Mouse (Mus musculus): ENCODE measurements around the gene Lars2. TPM values are rescaled to one million over a fixed set of nuclear protein-coding genes. Genes with fewer than 3 reads are reported as not detected.
"Not testable (repeated sequence)": the region's sequence is repeated elsewhere in the genome, so short reads cannot be mapped to it uniquely, and the experiment has no call there.

The Lars2 gene
- polyA plus RNA-seq, 2 experiments from 2014 or later, result 631 to 1,180 TPM

- no peak for ATAC-seq
These were observed 28.1 kb downstream of the Lars2 start for GRCm38 (mm10) chr9:123394856-123395255.

- ATAC-seq, result no peak
These were observed 31.0 kb downstream of the Lars2 start for GRCm38 (mm10) chr9:123397701-123398100.

DNA sequence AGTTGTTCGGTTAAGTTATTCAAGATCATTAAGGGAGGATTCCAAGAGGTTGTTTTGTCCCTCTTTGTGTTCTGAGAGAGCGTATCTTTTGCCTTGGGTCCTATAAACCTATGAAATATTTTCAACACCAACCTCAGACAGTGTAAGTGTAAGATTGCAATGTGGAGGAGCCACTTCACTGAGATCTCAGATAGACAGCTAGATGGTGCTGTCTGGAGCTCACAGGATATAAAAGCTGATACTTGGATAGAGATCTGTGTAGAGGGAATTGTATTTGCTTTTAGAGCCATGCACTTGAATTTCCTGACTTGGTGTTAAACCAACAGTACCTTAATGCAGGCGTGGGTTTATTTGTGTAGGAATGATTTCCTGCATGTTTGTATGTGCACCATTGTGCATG is 35.5 kb downstream of the Lars2 start:
- ATAC-seq, result no peak

DNA sequence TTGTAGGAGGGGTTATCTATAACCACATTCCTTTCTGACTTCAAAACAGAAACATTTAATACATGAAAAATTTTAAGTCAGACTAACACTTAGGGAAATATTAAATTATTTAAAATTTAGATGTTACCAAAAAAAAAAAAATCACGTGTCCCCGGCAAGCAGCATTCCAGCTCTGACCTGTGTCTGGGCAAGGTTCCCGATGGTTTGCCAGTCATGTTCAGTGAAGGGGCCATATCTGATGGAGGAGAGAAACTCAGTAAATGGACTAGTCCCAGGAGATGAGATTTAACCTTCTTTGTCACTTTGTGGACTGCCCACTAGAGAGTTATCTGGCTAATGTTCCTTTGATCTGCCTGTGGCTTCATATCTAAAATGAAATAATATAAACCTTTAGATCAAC is 36.3 kb downstream of the Lars2 start:
- no peak for ATAC-seq

DNA sequence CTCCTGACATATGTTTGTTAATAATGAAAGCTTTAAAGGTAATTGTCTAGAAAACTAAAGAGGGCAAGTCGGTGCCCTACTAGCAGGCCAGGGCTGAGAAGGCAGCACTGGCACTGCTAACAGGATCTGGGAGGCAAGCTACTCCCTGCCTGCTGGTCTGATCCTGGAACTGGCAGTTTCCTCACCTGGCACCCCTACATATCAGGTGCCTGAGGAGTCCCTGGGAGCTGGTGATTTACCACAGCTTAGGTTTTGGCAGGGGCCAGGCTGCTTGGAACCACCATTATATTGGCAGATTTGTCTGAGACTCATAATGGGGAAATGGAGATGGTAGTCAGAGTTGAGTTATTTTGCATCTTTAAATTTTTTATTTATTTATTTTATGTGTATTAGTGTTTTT is 38.5 kb downstream of the Lars2 start:
- ATAC-seq, result no peak

- no peak for ATAC-seq
These were observed 42.0 kb downstream of the Lars2 start for GRCm38 (mm10) chr9:123408771-123409170.

GRCm38 (mm10) chr9:123429863-123430262 is 63.1 kb downstream of the Lars2 start:
- ATAC-seq, result no peak

- ATAC-seq, result no peak
These were observed 64.2 kb downstream of the Lars2 start for GRCm38 (mm10) chr9:123430973-123431372.

DNA sequence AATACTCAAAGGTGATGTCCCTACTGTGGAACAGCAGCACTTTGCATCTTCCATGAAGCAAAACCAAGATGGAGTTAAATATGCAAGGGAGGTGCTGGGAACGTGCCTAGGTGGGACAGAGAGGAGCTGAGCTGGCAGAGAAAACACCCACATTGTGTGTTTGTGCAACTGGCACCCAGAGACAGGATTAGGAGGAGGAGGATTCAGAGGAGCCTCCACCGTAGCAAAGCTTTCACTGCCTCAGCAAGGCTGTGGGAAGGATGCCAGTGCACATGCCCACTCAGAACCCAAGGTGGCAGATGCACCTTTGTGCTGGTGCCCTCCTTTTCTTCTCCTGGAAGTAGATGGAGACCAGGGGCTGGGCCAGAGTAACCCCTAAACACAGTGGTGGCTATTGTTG is 71.5 kb downstream of the Lars2 start:
- no peak for ATAC-seq

- ATAC-seq, result no peak
These were observed 73.7 kb downstream of the Lars2 start for GRCm38 (mm10) chr9:123440230-123441058.

GRCm38 (mm10) chr9:123447101-123447500 is 80.4 kb downstream of the Lars2 start:
- not testable (repeated sequence) for ATAC-seq

GRCm38 (mm10) chr9:123448594-123448993 is 81.9 kb downstream of the Lars2 start:
- ATAC-seq, result no peak

- peak; percentile 63 for ATAC-seq
These were observed 83.4 kb downstream of the Lars2 start for GRCm38 (mm10) chr9:123450174-123450573.

- ATAC-seq, result no peak
These were observed 85.0 kb downstream of the Lars2 start for GRCm38 (mm10) chr9:123451772-123452171.

DNA sequence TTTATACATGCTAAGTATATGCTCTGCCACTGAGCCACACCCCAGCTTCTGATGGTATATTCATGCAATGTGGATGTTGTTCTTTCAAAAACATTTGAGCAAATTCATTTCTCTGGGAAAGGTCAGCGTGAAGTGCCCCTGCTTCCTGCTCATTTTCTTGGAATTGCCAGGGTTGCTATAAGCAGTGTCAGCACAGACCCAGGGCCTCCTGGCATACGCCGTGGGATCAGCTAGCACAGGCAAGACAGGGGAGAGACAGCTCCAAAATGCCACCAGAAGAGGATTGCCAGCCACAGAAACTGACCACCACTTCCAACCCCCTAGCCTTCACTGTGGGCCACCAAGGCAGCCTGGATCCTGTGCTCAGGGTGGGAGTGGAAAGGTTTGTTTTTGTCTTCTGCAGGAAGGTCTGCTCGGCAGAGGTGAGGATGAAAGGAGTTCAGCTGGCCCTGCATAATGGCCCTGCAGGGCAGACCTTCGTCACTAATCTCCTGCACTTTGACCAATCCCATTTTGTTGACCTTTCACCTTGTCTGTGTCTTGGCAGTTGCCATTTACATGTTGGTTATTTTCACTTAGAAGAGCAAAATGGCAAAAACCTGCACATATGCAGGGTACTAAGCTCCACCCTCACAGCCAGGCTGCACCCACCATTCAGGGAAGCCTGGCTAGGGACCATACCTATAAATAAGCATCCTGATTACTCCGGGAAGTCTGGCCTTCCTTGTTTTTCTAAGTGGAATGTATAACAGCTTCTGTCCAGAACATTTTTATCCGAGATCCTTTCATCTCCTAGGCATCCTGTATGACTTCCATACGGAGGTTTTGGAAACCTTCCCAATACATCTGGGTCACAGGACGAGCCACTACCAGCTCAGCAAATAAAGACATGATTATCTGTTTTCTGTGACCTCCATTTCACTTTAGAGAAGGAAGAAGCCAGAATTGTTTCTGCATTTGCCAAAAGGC is 90.2 kb downstream of the Lars2 start:
- ATAC-seq, result no peak

- ATAC-seq, result no peak
These were observed 90.9 kb downstream of the Lars2 start for GRCm38 (mm10) chr9:123457603-123458002.

GRCm38 (mm10) chr9:123467141-123467620 is 100.5 kb downstream of the Lars2 start:
- ATAC-seq, result no peak

DNA sequence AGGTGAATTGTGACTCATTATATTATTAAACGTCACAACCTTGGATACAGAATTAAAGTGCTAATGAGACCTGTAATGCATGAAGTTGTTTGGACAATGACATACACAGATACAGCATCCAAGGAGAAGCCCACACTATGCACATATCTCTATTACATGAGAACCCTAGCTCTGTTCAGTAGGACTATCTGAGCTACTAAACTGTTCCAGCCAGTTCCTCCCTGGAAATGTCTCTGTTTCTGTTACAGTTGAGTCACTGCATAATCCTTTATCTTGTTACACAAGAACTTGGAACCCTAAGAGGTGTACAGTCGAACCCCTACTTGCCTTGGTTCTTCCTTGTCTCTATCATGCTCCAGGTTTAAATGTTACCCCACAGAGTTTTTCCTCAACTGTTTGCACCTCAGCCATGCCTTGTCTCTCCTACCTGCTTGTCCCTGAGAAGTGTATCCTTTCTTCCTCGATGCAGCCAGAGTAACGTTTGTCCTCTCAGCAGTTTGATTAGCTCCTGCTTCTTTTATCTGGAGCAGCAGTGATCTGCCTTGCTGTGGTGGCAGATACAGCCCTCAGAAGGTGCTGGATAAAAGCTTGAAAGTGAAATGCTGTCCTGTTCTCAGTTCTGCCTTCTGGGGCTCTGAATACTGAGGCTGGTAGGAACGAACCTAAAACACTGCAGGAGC is 101.8 kb downstream of the Lars2 start:
- ATAC-seq, result no peak

GRCm38 (mm10) chr9:123469087-123469486 is 102.4 kb downstream of the Lars2 start:
- no peak for ATAC-seq

- ATAC-seq, result no peak
These were observed 106.7 kb downstream of the Lars2 start for GRCm38 (mm10) chr9:123473377-123473776.

DNA sequence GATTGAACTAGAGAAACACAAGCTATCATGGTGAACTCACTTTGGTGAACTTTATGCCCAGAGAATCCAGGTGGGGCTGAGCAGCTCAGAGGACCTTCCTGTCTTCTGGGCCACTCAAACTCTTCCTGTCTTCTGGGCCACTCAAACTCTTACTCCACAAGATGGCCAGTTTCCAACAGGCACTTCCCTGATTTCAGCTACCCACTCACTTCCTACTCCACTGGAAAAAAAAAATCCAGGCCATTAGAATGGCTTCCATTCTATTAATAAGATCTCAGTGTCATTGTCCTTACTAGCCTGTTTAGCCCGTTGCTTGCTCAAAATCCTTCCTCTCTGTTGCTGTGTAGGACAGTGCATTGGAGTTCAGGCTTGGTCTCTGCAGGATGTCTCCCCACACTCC is 108.8 kb downstream of the Lars2 start:
- no peak for ATAC-seq

- ATAC-seq, result peak; percentile 26
These were observed 111.4 kb downstream of the Lars2 start for GRCm38 (mm10) chr9:123478031-123478585.
